Mouse (Mus musculus) frontal cortex, postnatal 25 days (tissue): ENCODE data around the gene Zdhhc19.

Source experiments
- DNase-seq, 2 experiments: peaks; one replicate each; pipeline ENCODE4 v3.0.0; 2022; ENCODE audit warnings: low spot score in 2 of 2

Zdhhc19 gene

DNA sequence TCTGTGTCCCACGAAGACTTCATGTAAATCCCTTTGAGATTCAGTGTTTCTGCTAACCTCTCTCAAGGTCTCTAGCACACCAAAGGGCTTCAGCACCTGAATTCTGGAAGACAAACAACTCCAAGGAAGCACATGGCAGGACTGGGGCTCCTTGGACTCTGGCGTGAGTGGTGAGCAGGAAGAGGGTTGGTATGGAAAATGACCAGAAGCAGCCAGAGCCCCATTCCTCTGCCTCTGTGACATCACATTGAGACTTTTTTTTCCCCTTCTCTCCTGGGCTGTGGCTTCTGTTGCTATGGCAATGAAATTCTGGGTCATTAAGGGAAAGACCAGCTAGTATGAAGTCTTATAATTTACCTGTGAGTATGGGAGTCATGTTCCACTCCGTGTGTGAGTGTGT lies at the start of gene Zdhhc19:
Gene Zdhhc19, plus strand, starts transcription at position 301 of the 400 bp plus-strand sequence.
- DNase-seq: no peak

DNA sequence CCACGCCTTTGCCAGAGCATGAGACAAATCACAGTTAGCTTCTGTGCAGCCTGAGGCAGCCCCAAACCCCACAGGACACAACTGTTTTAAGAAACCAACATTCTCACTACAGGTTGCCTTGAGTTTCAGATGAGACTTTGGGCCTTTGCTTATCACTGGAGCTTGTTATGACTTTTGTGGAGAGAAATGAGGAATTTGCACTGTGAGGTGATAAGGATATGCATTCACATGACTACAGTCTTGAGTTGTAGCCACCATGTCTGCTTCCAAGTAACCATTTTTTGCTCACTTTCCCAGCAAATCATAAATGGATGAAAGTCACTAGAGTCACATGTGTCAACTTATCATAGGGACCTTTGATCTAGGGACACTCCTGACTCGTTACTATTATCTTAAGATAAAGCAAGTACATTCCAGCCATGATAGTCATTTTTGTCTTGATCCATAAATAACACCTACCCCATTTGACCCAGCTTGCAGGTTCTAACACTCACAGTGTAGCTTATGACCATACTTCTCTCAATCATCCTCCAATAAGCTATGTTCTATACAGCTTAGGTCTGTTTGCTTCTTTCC lies 49.4 kb upstream of the Zdhhc19 start:
- DNase-seq: no peak

DNA sequence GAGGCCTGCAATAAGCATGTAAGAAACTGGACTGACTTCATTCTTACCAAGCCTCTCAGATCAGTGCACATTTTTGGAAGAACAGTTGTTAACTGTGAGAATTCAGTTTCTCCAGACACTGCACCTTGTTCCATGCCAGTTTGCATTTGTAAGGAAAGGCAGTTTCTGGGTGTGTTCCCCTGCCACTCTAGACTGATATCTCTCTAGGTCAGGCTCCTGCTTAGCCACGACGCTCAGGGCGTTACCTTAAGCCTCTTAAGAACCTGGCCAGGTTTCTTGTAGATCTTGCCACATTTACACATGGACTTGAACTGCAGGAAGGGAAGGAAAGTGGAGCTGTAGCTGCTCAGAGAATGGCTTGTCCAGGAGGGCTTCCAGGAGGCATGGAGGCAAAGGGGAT lies 46.4 kb upstream of the Zdhhc19 start:
- DNase-seq: no peak

DNA sequence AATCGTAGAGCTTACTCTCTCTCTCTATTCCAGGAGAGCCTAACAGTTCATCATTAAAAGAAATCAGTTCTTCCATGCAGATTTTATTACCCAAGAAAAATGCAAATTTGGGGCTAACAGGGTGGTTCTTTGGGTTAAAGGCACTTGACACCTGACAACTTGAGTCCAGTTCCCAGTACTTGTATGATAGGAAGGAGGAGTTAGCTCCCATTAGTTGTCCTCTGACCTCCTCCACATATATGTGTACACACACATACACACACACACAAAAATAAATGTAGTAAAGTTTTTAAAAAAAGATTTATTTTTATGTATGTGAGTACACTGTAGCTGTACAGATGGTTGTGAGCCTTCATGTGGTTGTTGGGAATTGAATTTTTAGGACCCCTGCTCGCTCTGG lies 45.9 kb upstream of the Zdhhc19 start:
- DNase-seq: no peak

DNA sequence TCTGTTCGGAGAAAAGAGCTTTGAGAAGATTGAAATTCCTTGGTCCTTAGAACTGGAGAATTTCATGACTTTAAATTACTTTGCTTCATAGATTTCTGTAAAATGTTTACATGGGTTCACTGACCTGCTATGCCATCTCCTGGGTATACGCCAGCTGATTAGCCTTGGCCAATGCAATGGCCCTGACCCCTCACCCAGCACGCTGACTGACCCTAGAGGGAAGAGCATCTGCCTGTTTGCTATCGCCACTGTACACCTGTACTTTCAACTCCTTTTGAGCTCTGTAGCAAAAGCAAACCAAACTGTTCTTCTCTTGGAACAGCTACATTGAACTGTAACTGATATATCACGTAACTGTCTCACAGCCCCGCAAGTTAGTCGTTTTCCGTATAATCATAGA lies 43.0 kb upstream of the Zdhhc19 start:
- DNase-seq: no peak

DNA sequence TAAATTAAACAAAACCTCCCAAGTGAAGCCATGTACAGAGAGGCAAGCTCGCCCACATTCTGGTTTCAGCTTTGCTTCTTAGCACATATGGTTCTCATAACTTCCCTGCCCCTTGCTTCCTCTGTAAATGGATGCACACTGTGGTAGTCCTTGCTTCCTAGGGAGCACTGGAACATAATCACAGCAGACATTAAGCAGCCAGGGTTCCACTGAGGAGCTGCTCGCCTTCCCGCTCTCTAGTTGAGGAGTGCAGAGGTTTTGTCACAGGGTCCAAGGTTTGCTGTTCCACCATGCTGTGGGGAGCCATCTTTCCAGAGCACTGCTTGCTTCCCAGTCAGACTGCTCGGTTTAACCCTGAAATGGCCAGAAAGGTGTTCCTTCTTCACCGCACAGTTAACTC lies 41.4 kb upstream of the Zdhhc19 start:
- no peak for DNase-seq

DNA sequence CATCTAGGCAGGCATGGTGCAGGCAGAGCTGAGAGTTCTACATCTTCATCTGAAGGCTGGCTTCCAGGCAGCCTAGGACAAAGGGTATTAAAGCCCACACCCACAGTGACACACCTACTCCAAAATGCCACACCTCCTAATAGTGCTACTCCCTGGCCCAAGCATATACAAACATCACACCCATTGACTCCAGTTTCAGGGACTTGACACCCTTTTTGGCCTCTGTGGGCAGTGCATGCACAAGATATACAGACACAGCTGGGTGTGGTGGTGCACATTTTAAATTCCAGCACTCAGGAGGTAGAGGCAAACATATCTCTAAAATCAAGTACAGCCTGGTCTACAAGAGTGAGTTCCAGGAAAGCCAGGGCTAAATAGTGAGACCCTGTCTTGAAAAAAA lies 40.0 kb upstream of the Zdhhc19 start:
- DNase-seq: no peak

DNA sequence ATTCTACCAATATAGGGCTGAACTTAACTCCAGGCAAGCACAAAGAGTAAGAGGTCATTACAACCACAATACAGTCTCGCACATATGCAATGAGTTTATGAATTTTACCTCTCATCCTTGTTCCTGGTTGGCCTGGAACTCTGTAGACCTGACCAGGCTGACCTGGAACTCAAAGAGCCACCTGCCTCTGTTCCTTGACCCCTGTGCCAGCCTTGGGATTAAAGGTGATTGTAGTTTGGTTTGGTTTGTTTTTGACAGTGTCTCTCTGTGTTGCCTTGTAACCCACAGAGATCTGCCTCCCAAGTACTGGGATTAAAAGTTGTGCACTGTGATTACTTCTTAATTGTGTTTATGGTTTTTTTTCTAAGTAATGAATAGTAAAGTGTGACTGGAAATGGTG lies 39.3 kb upstream of the Zdhhc19 start:
- no peak for DNase-seq

DNA sequence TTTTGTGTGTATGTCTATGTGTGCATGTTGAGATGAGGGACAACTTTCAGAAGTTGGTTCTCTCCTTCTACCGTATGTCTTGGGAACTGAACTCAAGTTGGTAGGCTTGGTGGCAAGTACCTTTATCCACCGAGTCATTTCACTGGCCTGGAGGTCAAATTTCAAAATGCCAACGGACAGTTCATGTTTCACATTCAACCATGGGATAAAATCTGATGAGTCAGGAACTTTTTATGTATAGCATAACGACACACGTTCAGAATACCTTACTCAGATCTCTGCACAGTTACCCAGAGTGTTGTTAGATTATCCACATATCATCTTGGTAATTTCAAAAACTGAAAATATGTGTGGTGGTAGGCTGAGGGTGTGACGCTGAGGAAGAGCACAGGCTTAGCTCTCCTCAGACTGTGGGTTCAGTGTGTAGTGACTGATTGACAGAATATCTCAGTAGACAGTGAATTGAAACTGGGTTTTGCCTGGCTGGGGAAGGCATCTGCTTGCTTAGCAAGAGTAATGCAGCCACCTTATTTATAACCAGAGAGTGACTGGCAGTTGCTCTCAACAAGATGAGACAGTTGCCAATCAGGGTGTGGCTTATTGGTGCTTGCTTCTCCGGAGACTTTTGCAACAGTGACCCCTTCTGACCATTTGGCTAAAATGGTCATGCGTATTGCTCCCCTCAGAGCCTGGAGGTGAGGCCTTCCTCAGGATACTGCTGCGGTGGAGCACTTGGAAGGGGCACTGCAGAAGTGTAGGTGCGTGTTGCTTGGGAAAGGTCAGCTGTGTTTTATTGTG lies 38.3 kb upstream of the Zdhhc19 start:
- no peak for DNase-seq

DNA sequence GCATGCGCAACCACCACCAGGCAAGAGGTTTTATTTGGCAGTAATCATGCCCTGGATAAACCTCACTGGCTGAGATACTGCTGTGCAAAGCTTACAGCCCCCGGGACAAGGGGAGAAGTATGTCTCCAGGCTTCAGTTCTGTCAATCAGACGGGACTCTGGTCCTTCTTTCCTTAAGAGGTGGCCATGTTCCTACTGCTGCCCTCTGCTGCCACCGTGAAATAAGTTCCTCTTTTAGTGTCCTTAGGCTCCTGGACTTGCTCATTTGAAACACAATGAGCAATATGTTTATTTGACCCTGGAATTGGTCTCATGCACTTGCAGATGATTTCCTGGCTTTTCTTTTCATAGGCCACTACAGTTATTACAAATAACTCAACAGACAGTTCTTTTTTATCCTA lies 35.5 kb upstream of the Zdhhc19 start:
- DNase-seq: no peak

DNA sequence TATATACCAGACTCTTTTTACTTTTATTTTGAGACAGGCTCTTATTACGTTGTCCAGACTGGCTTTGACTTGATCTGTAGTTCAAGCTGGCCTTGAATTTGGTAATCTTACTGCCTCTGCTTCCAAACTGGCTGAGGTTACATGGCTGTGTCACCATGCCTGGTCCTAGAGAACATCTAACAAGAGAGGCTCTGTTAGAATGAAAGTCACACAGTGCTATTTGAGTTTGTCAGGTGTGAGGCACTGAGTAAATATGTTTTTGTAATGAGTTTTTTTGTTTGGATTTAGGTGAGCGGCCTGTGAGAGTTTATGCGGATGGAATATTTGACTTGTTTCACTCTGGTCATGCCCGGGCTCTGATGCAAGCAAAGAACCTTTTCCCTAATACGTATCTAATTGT lies 34.4 kb upstream of the Zdhhc19 start:
- DNase-seq: no peak

DNA sequence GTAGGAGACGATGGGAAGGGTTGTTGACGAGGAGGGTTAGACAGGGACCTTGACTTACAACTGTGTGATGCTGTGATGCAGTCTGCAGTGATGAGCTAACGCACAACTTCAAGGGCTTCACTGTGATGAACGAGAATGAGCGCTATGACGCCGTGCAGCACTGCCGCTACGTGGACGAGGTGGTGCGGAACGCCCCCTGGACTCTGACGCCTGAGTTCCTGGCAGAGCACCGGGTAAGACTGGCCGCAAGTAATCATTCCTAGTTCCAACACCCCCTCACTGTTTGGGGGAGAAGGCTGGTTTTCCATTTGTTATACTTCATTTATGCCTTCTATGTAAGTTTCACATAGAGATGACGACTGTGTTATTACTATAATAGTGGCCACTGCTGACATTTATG lies 33.1 kb upstream of the Zdhhc19 start:
- no peak for DNase-seq

DNA sequence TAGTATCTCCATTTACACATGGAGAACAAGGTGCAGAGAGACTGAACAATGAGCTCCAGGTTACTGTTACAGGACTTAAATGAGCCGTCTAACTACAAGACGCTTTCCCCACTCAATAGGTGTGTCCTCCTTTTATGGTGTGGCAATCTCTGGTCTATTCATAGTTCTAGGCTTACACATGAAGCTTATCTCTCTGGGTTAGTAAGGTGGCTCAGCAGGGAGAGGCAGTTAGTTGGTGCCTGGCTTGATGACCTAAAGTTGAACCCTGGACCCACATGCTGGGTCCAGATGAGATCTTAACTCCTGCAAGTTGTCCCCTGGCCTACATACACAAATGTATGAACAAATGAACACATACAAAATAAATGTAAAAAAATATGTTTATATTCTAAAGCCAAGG lies 32.6 kb upstream of the Zdhhc19 start:
- DNase-seq: no peak

DNA sequence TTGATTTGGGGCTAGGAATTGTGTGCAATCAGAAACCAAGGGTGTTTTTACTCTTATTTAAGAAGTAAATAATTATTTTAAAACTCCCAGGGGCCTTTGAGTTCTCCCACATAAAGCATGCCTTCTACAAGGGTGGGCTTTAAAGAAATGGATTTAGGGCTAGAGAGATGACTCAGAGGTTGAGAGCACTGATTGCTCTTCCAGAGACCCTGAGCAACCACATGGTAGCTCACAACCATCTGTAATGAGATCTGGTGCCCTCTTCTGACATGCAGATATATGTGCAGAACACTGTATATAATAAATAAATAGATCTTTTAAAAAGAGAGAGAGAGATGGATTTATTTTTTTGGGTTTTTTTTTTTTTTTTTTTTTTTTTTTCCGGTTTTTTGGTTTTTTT lies 31.2 kb upstream of the Zdhhc19 start:
- no peak for DNase-seq

DNA sequence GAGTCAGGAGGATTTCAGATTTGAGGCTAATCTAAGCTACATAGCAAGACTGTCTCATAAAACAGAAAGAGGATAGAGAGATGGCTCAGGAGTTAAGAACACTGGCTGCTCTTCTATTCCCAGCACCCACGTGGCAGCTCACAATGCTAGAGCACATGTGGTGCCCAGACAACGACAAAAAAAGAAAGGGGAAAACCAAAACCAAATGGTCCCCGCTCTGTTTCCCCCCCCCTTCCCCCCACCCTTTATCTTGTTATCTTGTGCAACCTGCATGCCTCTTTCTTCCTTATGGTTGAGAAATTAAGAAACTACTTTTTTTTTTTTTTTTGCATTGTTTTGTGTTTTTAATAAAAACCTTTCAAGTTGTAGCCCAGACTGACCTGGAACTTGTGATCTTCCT lies 27.6 kb upstream of the Zdhhc19 start:
- DNase-seq: no peak

DNA sequence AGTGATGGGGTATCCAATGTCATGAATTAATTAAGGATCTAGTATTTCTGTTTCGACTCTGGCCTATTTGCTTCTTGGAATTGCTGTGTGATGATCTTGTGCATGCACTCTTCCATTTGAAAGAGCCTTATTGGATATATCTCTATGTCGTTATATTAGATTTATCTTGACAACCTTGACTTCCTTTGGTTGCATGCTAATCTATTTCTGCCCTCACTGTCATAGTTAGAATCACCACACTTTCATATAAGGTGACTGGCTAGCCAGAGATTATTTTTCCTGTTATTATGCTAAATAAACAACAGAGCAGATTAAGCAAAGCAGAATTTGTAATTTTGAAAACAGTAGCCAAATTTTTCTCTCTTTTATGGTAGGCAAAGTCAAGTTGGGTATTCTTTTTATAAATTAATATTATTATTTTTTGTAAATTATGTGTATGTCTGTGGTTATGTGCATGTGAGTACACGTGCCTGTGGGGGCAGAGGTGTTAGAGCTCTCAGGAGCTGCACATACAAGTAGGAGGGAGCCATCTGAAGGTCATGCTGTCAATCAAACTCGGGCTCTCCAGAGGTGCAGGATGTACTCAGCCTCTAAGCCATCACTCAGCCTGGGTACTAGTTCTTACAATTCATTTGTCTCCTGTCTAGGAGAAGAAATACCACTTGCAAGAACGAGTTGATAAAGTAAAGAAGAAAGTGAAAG lies 26.5 kb upstream of the Zdhhc19 start:
- no peak for DNase-seq

DNA sequence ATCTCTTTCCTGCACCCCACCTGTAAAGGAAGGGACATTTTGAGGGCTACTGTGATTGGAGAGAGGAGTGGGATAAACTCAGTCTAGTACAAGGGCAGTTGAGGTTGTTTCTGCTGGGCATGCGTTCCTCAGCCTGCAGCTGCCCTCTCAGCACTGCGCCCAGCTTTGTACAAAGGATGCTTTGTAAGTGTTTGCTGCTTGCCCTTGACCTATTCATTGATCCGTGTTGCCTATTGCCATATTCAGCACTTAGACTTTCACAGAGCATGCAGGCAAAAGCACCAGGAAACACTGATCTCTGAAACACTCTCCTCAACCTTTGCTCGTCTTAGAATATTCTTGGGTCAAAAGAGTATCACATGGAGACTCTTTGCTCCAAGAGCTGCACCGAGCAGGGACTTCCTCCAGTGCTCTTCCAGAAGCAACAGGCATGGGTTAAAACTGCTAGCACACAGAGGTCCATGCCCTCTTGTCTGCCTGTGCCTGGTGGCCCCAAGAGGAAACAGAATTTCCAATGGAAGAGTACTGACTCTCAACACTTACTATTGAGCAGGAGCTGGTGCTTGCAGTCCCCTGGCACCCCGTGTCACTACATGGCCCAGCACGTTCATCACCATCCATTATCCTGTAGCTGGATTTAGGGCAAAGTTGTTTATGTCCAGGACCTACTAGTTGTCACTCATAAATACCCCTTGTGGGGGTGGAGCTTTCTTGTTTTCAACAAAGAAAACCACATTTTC lies 23.6 kb upstream of the Zdhhc19 start:
- DNase-seq: no peak

DNA sequence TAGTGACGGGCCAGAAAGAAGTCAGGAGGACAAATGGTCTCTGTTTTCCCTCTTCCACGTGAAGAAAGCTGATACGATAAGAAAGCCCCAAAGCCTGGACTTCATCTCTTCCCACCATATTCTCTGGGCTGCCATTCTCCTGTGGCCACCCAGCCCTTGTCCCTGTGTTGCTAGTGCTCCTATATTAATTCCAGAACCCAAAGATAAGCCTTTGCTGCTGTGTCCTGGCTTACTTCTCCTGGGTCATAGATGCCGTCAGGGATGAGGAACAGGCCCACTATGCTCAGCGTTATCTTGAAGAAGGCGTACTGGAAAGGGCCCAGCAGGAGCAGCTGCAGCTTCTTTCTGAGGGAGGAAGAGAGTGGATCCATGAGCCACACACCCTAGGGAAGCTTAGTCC lies 18.8 kb upstream of the Zdhhc19 start:
- no peak for DNase-seq

DNA sequence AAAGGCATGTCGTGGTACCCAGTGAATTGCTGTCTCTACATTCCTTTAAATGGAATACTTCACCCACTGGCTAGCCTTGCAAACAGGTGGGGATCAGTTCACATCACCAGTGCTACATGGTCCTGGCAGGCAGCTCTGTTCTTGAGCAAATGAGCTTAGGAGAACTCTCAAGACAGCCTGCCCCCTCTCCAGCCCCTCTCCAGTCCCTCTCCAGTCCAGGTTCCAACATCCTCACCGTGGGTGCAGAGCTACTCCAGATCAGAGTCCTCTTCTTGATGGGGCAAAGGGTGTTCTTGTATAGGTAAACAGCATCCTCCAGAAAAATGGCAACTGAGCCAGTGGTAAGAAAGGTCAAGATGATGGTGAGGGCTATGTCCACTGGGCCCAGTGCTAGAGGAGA lies 16.6 kb upstream of the Zdhhc19 start:
- DNase-seq: no peak

DNA sequence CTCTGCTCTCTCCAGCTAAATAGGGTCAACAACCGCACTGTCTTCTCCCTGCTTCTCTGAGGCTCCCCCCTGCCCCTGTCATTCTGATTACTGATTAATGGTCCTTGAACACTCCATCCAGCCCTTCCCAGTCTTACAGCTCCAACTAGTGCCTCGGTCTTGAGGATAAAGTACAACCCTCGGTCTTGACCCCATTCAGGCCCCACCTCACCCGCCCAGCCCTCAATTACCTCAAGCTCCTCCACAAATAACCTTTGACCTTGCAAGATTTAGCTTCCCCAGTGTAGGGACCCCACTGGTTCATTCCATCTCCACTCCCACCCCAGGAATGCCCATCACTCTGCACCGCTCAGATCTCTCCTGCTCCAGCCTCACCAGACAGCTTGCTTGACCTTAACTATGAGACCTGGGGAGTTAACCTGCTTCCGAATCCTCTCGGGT lies 11.6 kb upstream of the Zdhhc19 start:
- no peak for DNase-seq

DNA sequence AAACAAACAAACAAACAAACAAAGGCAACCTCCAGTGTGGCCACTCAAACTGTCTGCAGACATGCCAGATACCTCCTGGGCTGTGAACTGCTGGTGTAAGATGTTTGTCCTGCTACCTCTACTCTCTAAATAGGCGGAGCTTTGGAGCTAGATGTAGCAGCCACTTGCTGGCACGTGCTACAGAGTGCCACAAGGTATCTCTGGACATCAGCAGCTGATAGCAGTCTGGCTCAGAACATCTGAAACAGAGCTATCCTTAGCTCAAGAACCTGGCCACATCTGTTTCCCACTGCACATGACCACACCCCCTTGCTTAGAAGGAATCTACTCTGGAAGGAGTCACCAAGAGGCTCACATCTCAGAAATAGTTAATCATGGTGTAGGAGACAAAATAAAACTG lies 10.9 kb upstream of the Zdhhc19 start:
- DNase-seq: no peak

DNA sequence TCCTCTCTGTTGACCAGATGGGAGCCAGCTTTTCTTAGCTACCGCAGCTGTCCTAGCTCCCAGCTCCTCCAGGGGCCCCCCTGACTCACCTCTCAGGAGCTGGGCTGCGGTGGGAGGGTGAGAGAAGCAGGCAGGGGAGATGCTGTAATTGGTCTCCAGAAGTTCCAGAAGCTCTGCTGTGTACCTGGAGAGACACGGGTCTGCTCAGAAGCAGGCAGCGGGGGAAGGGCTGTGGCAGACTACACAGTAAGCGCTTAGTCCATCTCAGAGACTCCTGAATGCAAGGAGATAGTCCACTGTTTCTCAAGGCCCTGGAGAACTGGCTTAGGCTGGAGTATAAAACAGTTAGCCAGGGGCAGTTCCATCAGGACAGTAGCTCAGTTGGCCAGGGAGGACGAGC lies 10.0 kb upstream of the Zdhhc19 start:
- DNase-seq: no peak
